Mouse (Mus musculus) duodenum, adult 2 months (tissue): ENCODE measurements around the gene Dstyk. TPM values are rescaled to one million over a fixed set of nuclear protein-coding genes. Genes with fewer than 3 reads are reported as not detected.

Experiments
- polyA plus RNA-seq: library from polyadenylated mRNA; depleted of rRNA; stranded (reverse); fragments of >200 nt; gene quantifications from 2 replicates; pipeline ENCODE4 v1.2.3, GENCODE M21; 2012; ENCODE audit warnings: low replicate concordance; rRNA removed

Gene Dstyk
- 1.8 and 2.6 TPM in 2 replicates for polyA plus RNA-seq

GRCm38 (mm10) chr1:132417319-132418251 lies at the start of gene Dstyk:
TSS of gene Dstyk (plus strand) at chr1:132417555.

GRCm38 (mm10) chr1:132390691-132391579 lies 26.4 kb upstream of the Dstyk start, which contains the start of gene Tmcc2:
TSS of gene Tmcc2 (minus strand) at chr1:132391281.

GRCm38 (mm10) chr1:132476928-132477691 lies 59.8 kb downstream of the Dstyk start, which contains the start of gene Rbbp5:
TSS of gene Rbbp5 (plus strand) at chr1:132477365.

GRCm38 (mm10) chr1:132506058-132506457 lies 88.7 kb downstream of the Dstyk start, which contains the start of gene Tmem81:
TSS of gene Tmem81 (plus strand) at chr1:132506230.

Other genes with a start within 250 kb of the Dstyk start
- gene Lemd1, start 226.1 kb upstream of the Dstyk start, polyA plus RNA-seq, result not detected in 2 replicates
- gene AC124108.1, start 226.1 kb upstream of the Dstyk start, polyA plus RNA-seq, result not detected in 2 replicates
- gene Gm10188, start 187.8 kb upstream of the Dstyk start, polyA plus RNA-seq, result not detected in 2 replicates
- gene Klhdc8a, start 118.9 kb upstream of the Dstyk start, polyA plus RNA-seq, result 0.71 and 0.77 TPM in 2 replicates
- 17.4 and 74.3 TPM in 2 replicates for gene Nuak2, start 101.4 kb upstream of the Dstyk start, polyA plus RNA-seq
- 3.5 and 3.8 TPM in 2 replicates for gene Tmcc2, start 26.3 kb upstream of the Dstyk start, polyA plus RNA-seq
- gene Rbbp5, start 59.8 kb downstream of the Dstyk start, polyA plus RNA-seq, result 4.0 and 4.2 TPM in 2 replicates
- gene Tmem81, start 88.7 kb downstream of the Dstyk start, polyA plus RNA-seq, result 0.94 and 1.1 TPM in 2 replicates
- gene Cntn2, start 125.7 kb downstream of the Dstyk start, polyA plus RNA-seq, result 0.06 and 0.22 TPM in 2 replicates